Mouse (Mus musculus) MEL (cell line): ENCODE data around the gene Fktn. TPM values are rescaled to one million over a fixed set of nuclear protein-coding genes. Genes with fewer than 3 reads are reported as not detected.

Experiments used
- DNase-seq: peaks from one replicate; pipeline ENCODE4 v3.0.0; 2011; ENCODE audit warnings: low read depth, low spot score
- H3K27ac ChIP-seq: 2 replicates; pipeline ENCODE4 v1.5.1; 2012; ENCODE audit warnings: low read depth, mild to moderate bottlenecking, control low read depth, low read length, moderate library complexity; ENCODE audit not compliant: control insufficient read depth
- H3K27me3 ChIP-seq, 2 experiments: fragments of 150-350 bp in 1 of 2; sonication (generic) in 1 of 2; 2 replicates each; pipeline ENCODE4 v1.6.1; 2012; ENCODE audit warnings: low read length in 2 of 2, mild to moderate bottlenecking in 2 of 2, improper control_type of control experiment in 1 of 2, moderate library complexity in 1 of 2; ENCODE audit not compliant: insufficient read depth in 2 of 2, control insufficient read depth in 1 of 2
- H3K36me3 ChIP-seq, 2 experiments: 2 replicates each; pipeline ENCODE4 v1.6.1; 2012 to 2014; ENCODE audit warnings: low read length in 2 of 2, improper control_type of control experiment in 1 of 2, inconsistent platforms in 1 of 2, mild to moderate bottlenecking in 1 of 2; ENCODE audit not compliant: insufficient read depth in 2 of 2, control insufficient read depth in 1 of 2
- H3K4me1 ChIP-seq, 2 experiments: fragments of 150-350 bp in 1 of 2; sonication (generic) in 1 of 2; 2 replicates each; pipeline ENCODE4 v1.6.1; 2012; ENCODE audit warnings: low read length in 2 of 2, improper control_type of control experiment in 1 of 2, mild to moderate bottlenecking in 1 of 2; ENCODE audit not compliant: insufficient read depth in 2 of 2, control insufficient read depth in 1 of 2
- H3K4me3 ChIP-seq, 2 experiments: fragments of 150-350 bp in 1 of 2; sonication (generic) in 1 of 2; 2 replicates each; pipeline ENCODE4 v1.5.1; 2012; ENCODE audit warnings: low read depth in 2 of 2, low read length in 2 of 2, mild to moderate bottlenecking in 2 of 2, moderate library complexity in 2 of 2, control low read depth in 1 of 2, improper control_type of control experiment in 1 of 2; ENCODE audit not compliant: control insufficient read depth in 1 of 2, insufficient read depth in 1 of 2
- H3K79me2 ChIP-seq: 2 replicates; pipeline ENCODE4 v1.6.1; 2012; ENCODE audit warnings: mild to moderate bottlenecking, low read length, moderate library complexity; ENCODE audit not compliant: control insufficient read depth, poor library complexity, insufficient read depth
- H3K9ac ChIP-seq: 2 replicates; pipeline ENCODE4 v1.6.1; 2012; ENCODE audit warnings: low read depth, mild to moderate bottlenecking, control low read depth, low read length, moderate library complexity; ENCODE audit not compliant: control insufficient read depth, poor library complexity, severe bottlenecking
- H3K9me3 ChIP-seq: fragments of 150-350 bp; sonication (generic); replicated peaks from 2 replicates; pipeline ENCODE4 v1.6.1; 2012; ENCODE audit warnings: mild to moderate bottlenecking, low read length, improper control_type of control experiment, moderate library complexity; ENCODE audit not compliant: insufficient read depth
- CHD1 ChIP-seq: IDR thresholded peaks from 2 replicates; pipeline ENCODE4 v1.6.1; 2012; ENCODE audit warnings: low read depth, mild to moderate bottlenecking, inconsistent platforms, low read length, improper control_type of control experiment
- CHD2 ChIP-seq: IDR thresholded peaks from 2 replicates; pipeline ENCODE4 v1.6.1; 2011; ENCODE audit warnings: low read length, improper control_type of control experiment
- E2F4 ChIP-seq: IDR thresholded peaks from 2 replicates; pipeline ENCODE4 v1.6.1; 2011; ENCODE audit warnings: low read depth, low read length, improper control_type of control experiment, borderline replicate concordance
- ELF1 ChIP-seq: IDR thresholded peaks from 2 replicates; pipeline ENCODE4 v1.6.1; 2014; ENCODE audit warnings: low read depth, mild to moderate bottlenecking, inconsistent platforms, low read length, improper control_type of control experiment, moderate library complexity
- EP300 ChIP-seq, 2 experiments: IDR thresholded peaks; 2 replicates each; pipeline ENCODE4 v1.6.1; 2011; ENCODE audit warnings: improper control_type of control experiment in 2 of 2, low read length in 2 of 2, low read depth in 1 of 2, mild to moderate bottlenecking in 1 of 2
- ETS1 ChIP-seq: IDR thresholded peaks from 2 replicates; pipeline ENCODE4 v1.6.1; 2012; ENCODE audit warnings: low read depth, mild to moderate bottlenecking, inconsistent platforms, low read length, improper control_type of control experiment, moderate library complexity
- GATA1 ChIP-seq: IDR thresholded peaks from 2 replicates; pipeline ENCODE4 v1.6.1; 2011; ENCODE audit warnings: low read depth, low read length, improper control_type of control experiment
- HCFC1 ChIP-seq: IDR thresholded peaks from 2 replicates; pipeline ENCODE4 v1.6.1; 2012; ENCODE audit warnings: low read depth, mild to moderate bottlenecking, inconsistent platforms, low read length, improper control_type of control experiment, moderate library complexity
- JUND ChIP-seq: IDR thresholded peaks from 2 replicates; pipeline ENCODE4 v1.6.1; 2011; ENCODE audit warnings: low read depth, mild to moderate bottlenecking, improper control_type of control experiment, low read length
- KAT2A ChIP-seq: conservative IDR thresholded peaks from 2 replicates; pipeline ENCODE4 v1.6.1; 2012; ENCODE audit warnings: low read depth, low read length, improper control_type of control experiment, inconsistent platforms
- MAFK ChIP-seq: IDR thresholded peaks from 2 replicates; pipeline ENCODE4 v1.6.1; 2011; ENCODE audit warnings: low read depth, mild to moderate bottlenecking, low read length, improper control_type of control experiment, borderline replicate concordance
- NELFE ChIP-seq: IDR thresholded peaks from 2 replicates; pipeline ENCODE4 v1.6.1; 2011; ENCODE audit warnings: low read depth, low read length, improper control_type of control experiment
- NRF1 ChIP-seq: IDR thresholded peaks from 2 replicates; pipeline ENCODE4 v1.6.1; 2014; ENCODE audit warnings: low read depth, mild to moderate bottlenecking, inconsistent platforms, low read length, improper control_type of control experiment, moderate library complexity; ENCODE audit not compliant: poor library complexity, insufficient read depth, severe bottlenecking
- RCOR1 ChIP-seq: IDR thresholded peaks from 2 replicates; pipeline ENCODE4 v1.6.1; 2012; ENCODE audit warnings: low read depth, mild to moderate bottlenecking, inconsistent platforms, low read length, improper control_type of control experiment
- SIN3A ChIP-seq: IDR thresholded peaks from 2 replicates; pipeline ENCODE4 v1.6.1; 2012; ENCODE audit warnings: low read length, improper control_type of control experiment, inconsistent platforms
- SMC3 ChIP-seq: IDR thresholded peaks from 2 replicates; pipeline ENCODE4 v1.6.1; 2011; ENCODE audit warnings: low read depth, low read length, improper control_type of control experiment
- TAL1 ChIP-seq: IDR thresholded peaks from 2 replicates; pipeline ENCODE4 v1.6.1; 2012; ENCODE audit warnings: mild to moderate bottlenecking, inconsistent platforms, low read length, moderate library complexity, mixed read lengths
- TBP ChIP-seq: IDR thresholded peaks from 2 replicates; pipeline ENCODE4 v1.8.0; 2011; ENCODE audit warnings: low read depth, low read length, improper control_type of control experiment
- TCF12 ChIP-seq: IDR thresholded peaks from 2 replicates; pipeline ENCODE4 v1.6.1; 2014; ENCODE audit warnings: low read depth, mild to moderate bottlenecking, inconsistent platforms, low read length, improper control_type of control experiment, moderate library complexity
- USF1 ChIP-seq: IDR thresholded peaks from 2 replicates; pipeline ENCODE4 v1.6.1; 2014; ENCODE audit warnings: low read depth, mild to moderate bottlenecking, inconsistent platforms, low read length, improper control_type of control experiment, moderate library complexity
- USF2 ChIP-seq, 2 experiments: IDR thresholded peaks; 2 replicates each; pipeline ENCODE4 v1.6.1; 2011 to 2012; ENCODE audit warnings: improper control_type of control experiment in 2 of 2, low read length in 2 of 2, borderline replicate concordance in 1 of 2, inconsistent platforms in 1 of 2, low read depth in 1 of 2, mild to moderate bottlenecking in 1 of 2; ENCODE audit not compliant: insufficient read depth in 1 of 2
- ZC3H11A ChIP-seq: IDR thresholded peaks from 2 replicates; pipeline ENCODE4 v1.6.1; 2012; ENCODE audit warnings: low read depth, mild to moderate bottlenecking, inconsistent platforms, low read length, improper control_type of control experiment
- polyA plus RNA-seq, 2 experiments: library from polyadenylated mRNA; stranded (reverse) in 1 of 2; unstranded in 1 of 2; fragments of >175 nt in 1 of 2; fragments of >200 nt in 1 of 2; gene quantifications; 2 replicates each; pipeline versions ENCODE4 v1.2.1 to v1.2.4; 2012; ENCODE audit warnings: low replicate concordance in 2 of 2, low read depth in 1 of 2; ENCODE audit not compliant: insufficient read length in 2 of 2, insufficient read depth in 1 of 2, missing spikeins in 1 of 2
- total RNA-seq: library from RNA; depleted of rRNA; stranded (reverse); fragments of 300-350 nt; gene quantifications from 2 replicates; pipeline ENCODE4 v1.2.3, GENCODE M21; 2012

The Fktn gene
- total and polyA plus RNA-seq, 3 experiments = 5.5 to 7.0 TPM; not detected in 1

GRCm38 (mm10) chr4:53718261-53718660 lies 4.5 kb downstream of the Fktn start:
- no peak overlapping the region for H3K4me3 ChIP-seq
- peaks cover 1% of the 10 kb centered on the region; the same call in 1 of the 2 replicates for H3K79me2 ChIP-seq
- no peak overlapping the region for H3K27ac ChIP-seq
- H3K9me3 ChIP-seq = no peaks in the 10 kb centered on the region
- no peak for DNase-seq
- peaks cover 3 to 9% of the 10 kb centered on the region in 2 experiments; a peak in 3 of 4 replicates for H3K36me3 ChIP-seq
- no peak overlapping the region for H3K9ac ChIP-seq
- TF ChIP-seq SMC3 (no peak), USF1 (no peak), CHD1 (no peak), ZC3H11A (no peak), ETS1 (no peak), EP300 (IDR thresholded peaks at IDR 0.05; ENCODE audit: low read depth in 1 of 2, low read length in 2 of 2) (no peak), KAT2A (no peak), HCFC1 (no peak), GATA1 (no peak), RCOR1 (no peak), SIN3A (no peak), NRF1 (no peak), ELF1 (no peak), E2F4 (no peak), TAL1 (no peak), USF2 (IDR thresholded peaks at IDR 0.05; ENCODE audit: borderline replicate concordance in 1 of 2, insufficient read depth in 1 of 2, low read depth in 1 of 2, low read length in 2 of 2) (no peak)
- H3K27me3 ChIP-seq = no peaks in the 10 kb centered on the region
- peaks cover 0 to under 1% of the 10 kb centered on the region in 2 experiments; a peak in 3 of 4 replicates for H3K4me1 ChIP-seq

DNA sequence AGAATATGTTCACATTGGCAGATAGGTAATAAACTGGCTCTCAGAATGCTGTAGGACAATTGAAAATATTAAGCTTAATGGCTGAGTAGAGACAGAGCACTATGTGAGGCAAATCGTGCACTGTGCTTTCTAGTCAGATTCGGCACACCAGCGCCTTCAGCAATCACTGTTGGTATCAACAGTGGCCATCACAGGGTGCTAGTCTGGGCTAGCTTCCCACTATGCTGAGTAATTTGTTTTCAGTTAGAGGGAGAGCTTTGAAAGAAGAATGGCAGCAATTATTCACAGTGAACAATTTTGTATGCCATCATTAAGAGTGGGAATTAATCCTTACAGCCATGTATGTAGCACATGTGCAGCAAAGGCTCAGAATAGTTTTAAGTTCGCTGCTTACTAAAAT lies 8.7 kb downstream of the Fktn start:
- H3K4me3 ChIP-seq = no peak overlapping the region
- no peaks in the 10 kb centered on the region for H3K9me3 ChIP-seq
- no peak overlapping the region for H3K9ac ChIP-seq
- TF ChIP-seq USF1 (no peak), NELFE (no peak), KAT2A (no peak), MAFK (no peak), TCF12 (no peak), TBP (no peak), JUND (no peak), CHD2 (no peak), ZC3H11A (no peak)
- TF ChIP-seq, all 39 proteins: peak for 0
- DNase-seq = no peak
- Histone ChIP-seq H3K79me2 (no peaks in the 10 kb centered on the region), H3K27me3 (no peaks in the 10 kb centered on the region), H3K4me1 (no peaks in the 10 kb centered on the region), H3K27ac (no peak overlapping the region), H3K36me3 (peaks cover 0 to 3% of the 10 kb centered on the region in 2 experiments; a peak in 1 of 4 replicates)
